Mouse (Mus musculus) cerebellum, postnatal 4 days (tissue): Measurements from ENCODE around the gene Ly6g6d.

Source experiments
- DNase-seq, 2 experiments: peaks; one replicate each; pipeline ENCODE4 v3.0.0; 2022; ENCODE audit warnings: low spot score in 2 of 2, mixed read lengths in 1 of 2

Gene Ly6g6d

GRCm38 (mm10) chr17:35070556-35071229 lies 7.2 kb downstream of the Ly6g6d start:
- DNase-seq: no peak

- DNase-seq: no peak
These were observed 9.5 kb downstream of the Ly6g6d start for GRCm38 (mm10) chr17:35068213-35068914.

GRCm38 (mm10) chr17:35066084-35066483 lies 11.8 kb downstream of the Ly6g6d start, which contains the start of gene Mpig6b:
Gene Mpig6b (minus strand): TSS chr17:35066184.
- no peak for DNase-seq

- no peak for DNase-seq
These were observed 12.6 kb downstream of the Ly6g6d start, which contains the start of gene Ly6g6c for GRCm38 (mm10) chr17:35064951-35065947. Gene Ly6g6c (plus strand): TSS chr17:35065388.

GRCm38 (mm10) chr17:35064378-35064877 lies 13.4 kb downstream of the Ly6g6d start:
- no peak for DNase-seq

GRCm38 (mm10) chr17:35063466-35063865 lies 14.4 kb downstream of the Ly6g6d start:
- peak in 1 of 2 experiments; percentile 32 for DNase-seq

- no peak for DNase-seq
These were observed 16.6 kb downstream of the Ly6g6d start for GRCm38 (mm10) chr17:35061299-35061698.

- no peak for DNase-seq
These were observed 17.0 kb downstream of the Ly6g6d start for GRCm38 (mm10) chr17:35060737-35061297.

GRCm38 (mm10) chr17:35060071-35060470 lies 17.8 kb downstream of the Ly6g6d start:
- no peak for DNase-seq

GRCm38 (mm10) chr17:35058911-35059892 lies 18.7 kb downstream of the Ly6g6d start, which contains the start of gene Ddah2:
Gene Ddah2 (plus strand): TSS chr17:35059035.
- peak; percentile 79 to 92 for DNase-seq

- DNase-seq: no peak
These were observed 19.5 kb downstream of the Ly6g6d start for GRCm38 (mm10) chr17:35058316-35058715.

GRCm38 (mm10) chr17:35057090-35057489 lies 20.8 kb downstream of the Ly6g6d start:
- no peak for DNase-seq

- no peak for DNase-seq
These were observed 22.0 kb downstream of the Ly6g6d start for GRCm38 (mm10) chr17:35055691-35056495.

- no peak for DNase-seq
These were observed 25.5 kb downstream of the Ly6g6d start for GRCm38 (mm10) chr17:35052271-35052798.

- DNase-seq: peak in 1 of 2 experiments; percentile 58
These were observed 26.4 kb downstream of the Ly6g6d start for GRCm38 (mm10) chr17:35051156-35052086.

- no peak for DNase-seq
These were observed 27.6 kb downstream of the Ly6g6d start for GRCm38 (mm10) chr17:35050126-35050750.

GRCm38 (mm10) chr17:35049561-35050016 lies 28.3 kb downstream of the Ly6g6d start, which contains the start of gene Clic1:
Gene Clic1 (plus strand): TSS chr17:35049966.
- DNase-seq: peak in 1 of 2 experiments; percentile 63
